Mouse (Mus musculus) bone marrow, adult 2 months (tissue): ENCODE measurements around the gene Lats1.

ENCODE experiments used
- CTCF ChIP-seq: fragments of 200-500 bp; IDR thresholded peaks from 2 replicates; pipeline ENCODE4 v1.5.1; 2011; ENCODE audit warnings: low read length, control low read depth; ENCODE audit not compliant: control insufficient read depth, insufficient read depth
- POLR2A ChIP-seq: fragments of 200-500 bp; IDR thresholded peaks from 2 replicates; pipeline ENCODE4 v1.6.1; 2011; ENCODE audit warnings: low read depth, mild to moderate bottlenecking, control low read depth, low read length, borderline replicate concordance; ENCODE audit not compliant: control insufficient read depth

GRCm38 (mm10) chr10:7662471-7663141 is 18.4 kb upstream of the Lats1 start:
- TF ChIP-seq CTCF (no peak), POLR2A (no peak; the same call in 1 of the 2 replicates)
